Mouse (Mus musculus) ES-E14 (cell line): Measurements from ENCODE around the gene Ptafr. TPM values are rescaled to one million over a fixed set of nuclear protein-coding genes. Genes with fewer than 3 reads are reported as not detected.

Experiments
- DNase-seq: peaks from one replicate; pipeline ENCODE4 v3.0.0-alpha.2; 2013; ENCODE audit warnings: low read depth, low spot score
- H3K27ac ChIP-seq: 2 replicates; pipeline ENCODE4 v1.5.1; 2012; ENCODE audit warnings: low read depth, mild to moderate bottlenecking, low read length, moderate library complexity, mixed read lengths; ENCODE audit not compliant: poor library complexity, insufficient read depth, severe bottlenecking
- H3K36me3 ChIP-seq: 2 replicates; pipeline ENCODE4 v1.6.1; 2012; ENCODE audit warnings: mild to moderate bottlenecking, low read length, moderate library complexity, mixed read lengths; ENCODE audit not compliant: control insufficient read depth, poor library complexity, insufficient read depth, severe bottlenecking
- H3K4me1 ChIP-seq, 2 experiments: fragments of 150-350 bp in 1 of 2; sonication (generic) in 1 of 2; 2 replicates each; pipeline ENCODE4 v1.6.1; 2012; ENCODE audit warnings: low read length in 2 of 2, mild to moderate bottlenecking in 1 of 2, mixed read lengths in 1 of 2; ENCODE audit not compliant: control insufficient read depth in 2 of 2, insufficient read depth in 2 of 2, poor library complexity in 1 of 2
- H3K4me3 ChIP-seq, 2 experiments: fragments of 150-350 bp in 1 of 2; sonication (generic) in 1 of 2; 2 replicates each; pipeline ENCODE4 v1.5.1; 2012; ENCODE audit warnings: low read length in 2 of 2, low read depth in 1 of 2, mild to moderate bottlenecking in 1 of 2, mixed read lengths in 1 of 2; ENCODE audit not compliant: insufficient read depth in 1 of 2, poor library complexity in 1 of 2, severe bottlenecking in 1 of 2
- H3K9ac ChIP-seq: 2 replicates; pipeline ENCODE4 v1.6.1; 2012; ENCODE audit warnings: low read depth, mild to moderate bottlenecking, low read length, mixed read lengths; ENCODE audit not compliant: poor library complexity, insufficient read depth, severe bottlenecking
- H3K9me3 ChIP-seq: fragments of 150-350 bp; sonication (generic); 2 replicates; pipeline ENCODE4 v1.6.1; 2012; ENCODE audit warnings: low read depth, mild to moderate bottlenecking, low read length; ENCODE audit not compliant: control insufficient read depth, insufficient read depth
- CHD2 ChIP-seq: IDR thresholded peaks from 2 replicates; pipeline ENCODE4 v1.6.1; 2014; ENCODE audit warnings: mild to moderate bottlenecking, low read depth, low read length, inconsistent platforms
- HCFC1 ChIP-seq: IDR thresholded peaks from 2 replicates; pipeline ENCODE4 v1.6.1; 2012; ENCODE audit warnings: low read length, inconsistent platforms, borderline replicate concordance; ENCODE audit not compliant: insufficient read depth
- MAFK ChIP-seq: IDR thresholded peaks from 2 replicates; pipeline ENCODE4 v1.6.1; 2014; ENCODE audit warnings: mild to moderate bottlenecking, low read depth, low read length, inconsistent platforms; ENCODE audit not compliant: insufficient read depth
- ZC3H11A ChIP-seq: IDR thresholded peaks from 2 replicates; pipeline ENCODE4 v1.6.1; 2012; ENCODE audit warnings: low read depth, mild to moderate bottlenecking, inconsistent platforms, low read length, borderline replicate concordance
- ZNF384 ChIP-seq: IDR thresholded peaks from 2 replicates; pipeline ENCODE4 v1.6.1; 2012; ENCODE audit warnings: low read depth, low read length, inconsistent platforms
- in situ Hi-C, 2 experiments: fragments of 600-800 bp; cut with MboI; formaldehyde crosslinking; loops; one replicate each; pipeline ENCODE4 v1.15.1; 2025; ENCODE audit warnings: low sequenced_read_pairs in 2 of 2, inconsistent platforms in 1 of 2; ENCODE audit not compliant: unreplicated experiment in 2 of 2
- total RNA-seq: library from RNA; depleted of rRNA; stranded (reverse); fragments of 300-350 nt; gene quantifications from 2 replicates; pipeline ENCODE4 v1.2.3, GENCODE M21; 2012; rRNA removed

The Ptafr gene
- total RNA-seq, 1 experiment = 0.40 TPM

DNA sequence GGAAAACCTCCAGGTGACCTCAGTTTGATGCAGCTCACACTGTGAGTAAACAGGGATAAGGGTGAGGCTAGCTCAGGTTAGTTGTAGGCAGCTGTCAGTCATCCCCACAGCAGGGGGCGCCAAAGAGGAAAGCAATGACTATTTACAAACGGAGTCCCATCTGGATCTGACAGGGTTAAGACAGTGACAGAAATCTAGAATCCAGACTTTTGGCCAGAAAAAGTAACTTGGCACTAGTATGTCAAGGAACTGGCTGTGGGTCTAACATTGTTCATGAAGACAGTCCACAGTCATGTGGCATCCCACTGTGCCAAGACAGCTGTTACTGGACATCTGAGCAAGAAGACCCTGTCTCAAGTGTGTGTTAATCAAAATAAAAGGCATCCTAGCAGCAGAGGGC, 65.0 kb downstream of the Ptafr start:
- DNase-seq = no peak
- TF ChIP-seq HCFC1 (no peak), MAFK (no peak), CHD2 (no peak), ZC3H11A (no peak), ZNF384 (no peak)
- no peak overlapping the region for H3K4me3 ChIP-seq
- in situ Hi-C loops = no loop called here
- H3K4me1 ChIP-seq = no peaks in the 10 kb centered on the region
- H3K9ac ChIP-seq = no peak overlapping the region
- H3K36me3 ChIP-seq = no peaks in the 10 kb centered on the region
- no peak overlapping the region for H3K27ac ChIP-seq
- H3K9me3 ChIP-seq = no peaks in the 10 kb centered on the region

Other genes starting within 250 kb of the Ptafr start
- gene Trnau1ap, start 234.5 kb upstream of the Ptafr start, total RNA-seq = 48.6 and 61.8 TPM in 2 replicates
- gene Rcc1, start 210.5 kb upstream of the Ptafr start, total RNA-seq = 107 and 117 TPM in 2 replicates
- 4.0 and 7.8 TPM in 2 replicates for gene Phactr4, start 141.6 kb upstream of the Ptafr start, total RNA-seq
- 29.7 and 32.8 TPM in 2 replicates for gene Med18, start 100.1 kb upstream of the Ptafr start, total RNA-seq
- 75.8 and 96.1 TPM in 2 replicates for gene Sesn2, start 53.6 kb upstream of the Ptafr start, total RNA-seq
- gene Atpif1, start 30.4 kb upstream of the Ptafr start, total RNA-seq = 485 and 496 TPM in 2 replicates
- gene Dnajc8, start 28.5 kb upstream of the Ptafr start, total RNA-seq = 127 and 167 TPM in 2 replicates
- gene Eya3, start 74.9 kb downstream of the Ptafr start, total RNA-seq = 28.1 and 31.9 TPM in 2 replicates
- 9.6 and 15.5 TPM in 2 replicates for gene Xkr8, start 168.5 kb downstream of the Ptafr start, total RNA-seq
- gene Smpdl3b, start 193.2 kb downstream of the Ptafr start, total RNA-seq = 28.9 and 40.2 TPM in 2 replicates
- 105 and 112 TPM in 2 replicates for gene Rpa2, start 204.3 kb downstream of the Ptafr start, total RNA-seq
- 1.1 and 1.3 TPM in 2 replicates for gene Themis2, start 232.3 kb downstream of the Ptafr start, total RNA-seq